Mouse (Mus musculus) neural tube, embryonic 15.5 days (tissue): ENCODE measurements around the gene Nasp. TPM values are rescaled to one million over a fixed set of nuclear protein-coding genes. Genes with fewer than 3 reads are reported as not detected.
A peak's percentile ranks its signal among the peaks of the same experiment; 100 is the strongest.

Experiments used
- ATAC-seq: fragments of 200-750 bp; cut with Nextera tagmentation; 2 replicates; pipeline ENCODE4 v1.8.0; 2017; ENCODE audit warnings: mild to moderate bottlenecking, moderate TSS enrichment, moderate library complexity; ENCODE audit not compliant: low FRiP score
- H3K27ac ChIP-seq: fragments of 300-500 bp; sonication (generic); replicated peaks from 2 replicates; pipeline ENCODE4 v1.5.1; 2015; ENCODE audit warnings: mild to moderate bottlenecking, inconsistent platforms
- H3K27me3 ChIP-seq: fragments of 300-500 bp; sonication (generic); replicated peaks from 2 replicates; pipeline ENCODE4 v1.6.1; 2015; ENCODE audit warnings: inconsistent platforms
- H3K36me3 ChIP-seq: fragments of 300-500 bp; sonication (generic); 2 replicates; pipeline ENCODE4 v1.6.1; 2015; ENCODE audit warnings: inconsistent platforms
- H3K4me1 ChIP-seq: fragments of 300-500 bp; sonication (generic); 2 replicates; pipeline ENCODE4 v1.6.1; 2015; ENCODE audit warnings: inconsistent platforms
- H3K4me2 ChIP-seq: fragments of 300-500 bp; sonication (generic); 2 replicates; pipeline ENCODE4 v1.6.1; 2015; ENCODE audit warnings: inconsistent platforms, mild to moderate bottlenecking, moderate library complexity
- H3K4me3 ChIP-seq: fragments of 300-500 bp; sonication (generic); replicated peaks from 2 replicates; pipeline ENCODE4 v1.5.1; 2015; ENCODE audit warnings: mild to moderate bottlenecking, inconsistent platforms
- H3K9ac ChIP-seq: fragments of 300-500 bp; sonication (generic); replicated peaks from 2 replicates; pipeline ENCODE4 v1.6.1; 2015; ENCODE audit warnings: mild to moderate bottlenecking, inconsistent platforms
- H3K9me3 ChIP-seq: fragments of 300-500 bp; sonication (generic); replicated peaks from 2 replicates; pipeline ENCODE4 v1.6.1; 2016; ENCODE audit warnings: inconsistent platforms
- WGBS: fragments of 180-500 bp; shearing (Covaris S2); methylation state at CpG from one replicate; pipeline ENCODE4 v1.1.7; 2015; ENCODE audit warnings: mixed read lengths; 5-methylcytosine and 5-hydroxymethylcytosine counted together
- polyA plus RNA-seq: library from polyadenylated mRNA; unstranded; fragments of >200 nt; fragmentation: Nextera tagmentation; extraction: Ambion mirVana; gene quantifications from 2 replicates; pipeline ENCODE4 v1.2.1, GENCODE M21; 2015

Gene Nasp
- polyA plus RNA-seq, 1 experiment from 2014 or later: 79.3 TPM

GRCm38 (mm10) chr4:116655658-116656057 is 27.9 kb upstream of the Nasp start:
- no peak for ATAC-seq
- Histone ChIP-seq H3K4me2 (no peak overlapping the region), H3K27ac (no peak overlapping the region), H3K4me1 (0 out of 2 replicates have a peak, but pooled peaks cover under 1% of the 10 kb centered on the region), H3K4me3 (no peak overlapping the region), H3K9me3 (no peaks in the 10 kb centered on the region), H3K9ac (no peak overlapping the region), H3K27me3 (no peaks in the 10 kb centered on the region), H3K36me3 (no peaks in the 10 kb centered on the region)
- WGBS: 78% methylated on average over 3 of the region's 3 CpGs

- no peak for ATAC-seq
- no peaks in the 10 kb centered on the region for H3K36me3 ChIP-seq
- no peak overlapping the region for H3K27ac ChIP-seq
- H3K27me3 ChIP-seq: no peaks in the 10 kb centered on the region
- no peak overlapping the region for H3K9ac ChIP-seq
- H3K9me3 ChIP-seq: no peaks in the 10 kb centered on the region
- no peak overlapping the region for H3K4me2 ChIP-seq
- 67% methylated on average over 2 of the region's 2 CpGs for WGBS
- no peak overlapping the region for H3K4me3 ChIP-seq
- H3K4me1 ChIP-seq: peaks cover 6% of the 10 kb centered on the region
Measured at GRCm38 (mm10) chr4:116655100-116655499, 27.4 kb upstream of the Nasp start.

- Histone ChIP-seq H3K4me3 (no peak overlapping the region), H3K4me1 (peaks cover 24% of the 10 kb centered on the region), H3K4me2 (no peak overlapping the region), H3K27me3 (no peaks in the 10 kb centered on the region), H3K9ac (no peak overlapping the region), H3K9me3 (no peaks in the 10 kb centered on the region), H3K27ac (no peak overlapping the region), H3K36me3 (no peaks in the 10 kb centered on the region)
- ATAC-seq: no peak
- 86% methylated on average over 6 of the region's 6 CpGs for WGBS
Measured at GRCm38 (mm10) chr4:116653228-116653627, 25.5 kb upstream of the Nasp start.

GRCm38 (mm10) chr4:116651797-116652135 is 24.0 kb upstream of the Nasp start:
- Histone ChIP-seq H3K4me3 (peak overlapping the region; percentile 75), H3K36me3 (no peaks in the 10 kb centered on the region), H3K9ac (peak overlapping the region; percentile 53), H3K4me2 (peak overlapping the region; percentile 83), H3K27me3 (no peaks in the 10 kb centered on the region), H3K4me1 (peaks cover 36% of the 10 kb centered on the region), H3K27ac (peak overlapping the region; percentile 35; the same call in 1 of the 2 replicates), H3K9me3 (no peaks in the 10 kb centered on the region)
- ATAC-seq: no peak
- WGBS: 8% methylated on average over 6 of the region's 6 CpGs

GRCm38 (mm10) chr4:116650924-116651796 is 23.4 kb upstream of the Nasp start, which contains the start of gene Akr1a1:
TSS of gene Akr1a1 (minus strand) at chr4:116651680.
- H3K4me2 ChIP-seq: peak within 1 kb of the TSS; percentile 83
- no peaks in the 10 kb centered on the region for H3K36me3 ChIP-seq
- peak within 1 kb of the TSS; percentile 75 for H3K4me3 ChIP-seq
- peak within 1 kb of the TSS; percentile 84 for H3K27ac ChIP-seq
- H3K9me3 ChIP-seq: no peaks in the 10 kb centered on the region
- 0% methylated on average over 39 of the region's 39 CpGs for WGBS
- peaks cover 41% of the 10 kb centered on the region for H3K4me1 ChIP-seq
- peak within 1 kb of the TSS; percentile 87 for H3K9ac ChIP-seq
- no peaks in the 10 kb centered on the region for H3K27me3 ChIP-seq
- peak; percentile 99 for ATAC-seq

- ATAC-seq: no peak
- Histone ChIP-seq H3K4me1 (peaks cover 47% of the 10 kb centered on the region), H3K9ac (peak overlapping the region; percentile 87), H3K36me3 (0 out of 2 replicates have a peak, but pooled peaks cover 3% of the 10 kb centered on the region), H3K27ac (peak overlapping the region; percentile 84), H3K4me2 (peak overlapping the region; percentile 83), H3K27me3 (no peaks in the 10 kb centered on the region), H3K4me3 (peak overlapping the region; percentile 75), H3K9me3 (no peaks in the 10 kb centered on the region)
- 40% methylated on average over 5 of the region's 5 CpGs for WGBS
Measured at GRCm38 (mm10) chr4:116650365-116650764, 22.6 kb upstream of the Nasp start.

GRCm38 (mm10) chr4:116649411-116649810 is 21.7 kb upstream of the Nasp start:
- ATAC-seq: no peak
- Histone ChIP-seq H3K9ac (no peak overlapping the region), H3K4me3 (no peak overlapping the region)

GRCm38 (mm10) chr4:116645624-116646023 is 17.9 kb upstream of the Nasp start:
- no peak for ATAC-seq
- no peaks in the 10 kb centered on the region for H3K9me3 ChIP-seq
- H3K36me3 ChIP-seq: peaks cover 29% of the 10 kb centered on the region
- no peak overlapping the region for H3K9ac ChIP-seq
- peaks cover 48% of the 10 kb centered on the region for H3K4me1 ChIP-seq
- 94% methylated on average over 7 of the region's 7 CpGs for WGBS
- no peak overlapping the region for H3K4me2 ChIP-seq
- H3K27me3 ChIP-seq: no peaks in the 10 kb centered on the region
- H3K4me3 ChIP-seq: no peak overlapping the region
- no peak overlapping the region for H3K27ac ChIP-seq

More at GRCm38 (mm10) chr4:116649411-116649810, 21.7 kb upstream of the Nasp start:
- 0 out of 2 replicates have a peak, but pooled peaks cover 7% of the 10 kb centered on the region for H3K36me3 ChIP-seq
- H3K27ac ChIP-seq: no peak overlapping the region
- peaks cover 48% of the 10 kb centered on the region for H3K4me1 ChIP-seq
- peak overlapping the region; percentile 83 for H3K4me2 ChIP-seq
- no peaks in the 10 kb centered on the region for H3K27me3 ChIP-seq
- WGBS: 96% methylated on average over 2 of the region's 2 CpGs
- no peaks in the 10 kb centered on the region for H3K9me3 ChIP-seq

- no peak overlapping the region for H3K9ac ChIP-seq
- H3K27ac ChIP-seq: no peak overlapping the region
- H3K4me2 ChIP-seq: no peak overlapping the region
- H3K4me3 ChIP-seq: no peak overlapping the region
- peaks cover 39% of the 10 kb centered on the region for H3K36me3 ChIP-seq
- peak; percentile 47; the same call in 1 of the 2 replicates for ATAC-seq
- H3K4me1 ChIP-seq: peaks cover 35% of the 10 kb centered on the region
- WGBS: 53% methylated on average over 6 of the region's 6 CpGs
- no peaks in the 10 kb centered on the region for H3K27me3 ChIP-seq
- no peaks in the 10 kb centered on the region for H3K9me3 ChIP-seq
Measured at GRCm38 (mm10) chr4:116644326-116644725, 16.6 kb upstream of the Nasp start.

GRCm38 (mm10) chr4:116642071-116642470 is 14.3 kb upstream of the Nasp start:
- H3K4me3 ChIP-seq: no peak overlapping the region
- no peak overlapping the region for H3K9ac ChIP-seq
- H3K9me3 ChIP-seq: no peaks in the 10 kb centered on the region
- no peaks in the 10 kb centered on the region for H3K27me3 ChIP-seq
- peaks cover 13% of the 10 kb centered on the region for H3K4me1 ChIP-seq
- H3K4me2 ChIP-seq: no peak overlapping the region
- 100% methylated on average over 1 of the region's 1 CpGs for WGBS
- peaks cover 60% of the 10 kb centered on the region for H3K36me3 ChIP-seq
- no peak overlapping the region for H3K27ac ChIP-seq
- no peak for ATAC-seq

- no peak for ATAC-seq
- no peak overlapping the region for H3K4me3 ChIP-seq
- H3K9ac ChIP-seq: no peak overlapping the region
- no peak overlapping the region for H3K27ac ChIP-seq
- WGBS: 96% methylated on average over 6 of the region's 6 CpGs
- H3K27me3 ChIP-seq: no peaks in the 10 kb centered on the region
- H3K4me2 ChIP-seq: no peak overlapping the region
- H3K9me3 ChIP-seq: no peaks in the 10 kb centered on the region
- peaks cover 80% of the 10 kb centered on the region for H3K36me3 ChIP-seq
- no peaks in the 10 kb centered on the region for H3K4me1 ChIP-seq
Measured at GRCm38 (mm10) chr4:116638821-116639220, 11.1 kb upstream of the Nasp start.

- H3K4me3 ChIP-seq: no peak overlapping the region
- no peaks in the 10 kb centered on the region for H3K9me3 ChIP-seq
- peak; percentile 68; the same call in 1 of the 2 replicates for ATAC-seq
- no peaks in the 10 kb centered on the region for H3K4me1 ChIP-seq
- H3K4me2 ChIP-seq: no peak overlapping the region
- H3K9ac ChIP-seq: no peak overlapping the region
- no peak overlapping the region for H3K27ac ChIP-seq
- no peaks in the 10 kb centered on the region for H3K27me3 ChIP-seq
- peaks cover 65% of the 10 kb centered on the region for H3K36me3 ChIP-seq
- WGBS: 75% methylated on average over 1 of the region's 1 CpGs
Measured at GRCm38 (mm10) chr4:116635197-116635596, 7.5 kb upstream of the Nasp start.
